Mouse (Mus musculus) urinary bladder, postnatal 10 days (tissue): ENCODE measurements at regions not wholly inside any gene's neighbourhood (a gene's known extent, or its start where the extent isn't known, plus 50 kb on each side); places are given as distances from the start of the nearest gene placed in this dataset.

Source experiments
- DNase-seq: peaks from one replicate; pipeline ENCODE4 v3.0.0; 2022; ENCODE audit warnings: low spot score

DNA sequence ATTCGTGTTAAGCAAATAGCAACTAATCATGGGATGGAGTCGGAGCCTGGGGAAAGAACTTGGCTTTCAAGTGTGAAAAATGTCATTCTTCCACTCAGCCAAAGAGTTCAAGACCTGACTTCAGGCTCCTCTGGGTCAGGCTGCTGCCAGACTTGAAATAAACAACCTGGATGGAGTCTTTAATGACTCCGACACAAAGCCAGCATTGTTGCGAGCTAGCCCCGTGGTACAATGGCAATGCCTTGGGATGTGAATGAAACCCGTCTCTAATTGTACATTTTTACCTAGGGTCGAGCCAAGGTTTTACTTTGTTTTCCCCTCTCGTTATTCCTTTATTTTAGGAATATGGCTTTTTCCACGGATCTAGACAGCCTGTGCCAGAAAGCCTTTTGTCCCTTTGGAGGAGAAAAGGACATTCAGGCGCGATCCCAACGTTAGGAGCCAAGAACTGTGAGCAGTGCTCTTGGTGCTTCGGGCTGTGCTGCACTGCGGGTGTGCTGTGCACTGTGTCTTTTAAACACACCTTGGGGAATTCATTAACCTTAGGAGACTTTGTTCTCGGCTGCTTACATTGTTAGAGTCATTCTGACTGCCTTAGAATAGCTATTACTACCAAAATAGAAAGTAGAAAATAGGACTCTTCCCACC lies 398.1 kb downstream of the Cd83 start:
- DNase-seq: no peak

DNA sequence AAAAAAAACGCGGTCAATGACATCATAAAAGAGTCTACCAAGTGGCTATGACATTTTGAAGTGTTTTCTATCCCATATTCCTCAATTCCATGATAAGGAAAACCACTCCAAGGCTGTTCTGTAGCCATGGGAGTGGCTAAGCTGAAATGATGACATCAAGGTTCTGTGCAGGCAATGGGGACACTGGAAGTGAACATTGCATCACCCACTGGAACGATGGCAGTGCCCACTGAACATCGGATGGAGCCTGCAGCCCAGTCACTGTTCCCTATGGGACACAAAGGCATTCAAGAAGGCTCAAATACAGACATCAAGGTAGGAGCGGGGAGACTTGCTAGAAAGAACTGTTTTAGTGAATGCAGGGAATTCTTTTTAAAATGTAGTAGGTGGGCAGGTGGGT lies 410.8 kb downstream of the Cd83 start:
- no peak for DNase-seq

DNA sequence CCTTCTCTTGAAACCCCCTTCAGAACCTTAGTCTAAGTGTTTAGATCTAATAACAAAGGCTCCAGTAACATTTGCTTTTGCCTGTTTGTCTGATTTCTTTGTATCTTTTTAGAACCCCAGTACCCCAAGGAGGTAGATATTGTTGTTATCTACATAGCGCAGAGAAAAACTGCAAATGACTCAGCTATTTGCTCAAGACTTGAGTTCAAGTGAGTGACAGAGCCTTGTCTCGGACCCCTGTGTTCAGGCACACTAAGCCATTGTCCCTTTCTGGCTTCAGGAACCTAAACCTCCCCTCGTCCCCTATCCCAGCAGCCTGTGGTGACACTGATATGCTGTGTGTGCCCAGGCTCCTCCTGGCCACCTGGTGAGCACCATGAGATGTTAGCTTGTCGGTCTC lies 421.5 kb downstream of the Cd83 start:
- DNase-seq: no peak

DNA sequence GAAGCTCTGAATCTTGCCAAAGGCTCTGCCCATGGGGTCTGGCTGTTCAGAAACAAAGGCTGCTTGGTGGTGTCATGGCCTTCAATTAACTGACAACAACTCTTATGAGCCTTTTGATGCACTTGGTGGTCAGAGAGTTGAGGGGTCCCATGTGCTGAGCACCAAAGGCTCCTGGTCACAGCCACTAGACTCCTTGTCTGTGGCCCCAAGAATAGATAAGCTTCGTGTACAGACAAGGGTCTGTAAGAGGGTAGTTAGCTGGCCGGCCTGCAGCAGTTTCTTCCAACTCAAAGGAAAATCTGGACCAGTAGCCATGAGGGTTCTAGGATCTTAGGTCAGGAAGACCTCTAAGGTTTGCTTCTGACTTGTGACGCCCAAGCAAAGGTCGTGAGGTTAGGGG lies 421.9 kb downstream of the Cd83 start:
- no peak for DNase-seq

DNA sequence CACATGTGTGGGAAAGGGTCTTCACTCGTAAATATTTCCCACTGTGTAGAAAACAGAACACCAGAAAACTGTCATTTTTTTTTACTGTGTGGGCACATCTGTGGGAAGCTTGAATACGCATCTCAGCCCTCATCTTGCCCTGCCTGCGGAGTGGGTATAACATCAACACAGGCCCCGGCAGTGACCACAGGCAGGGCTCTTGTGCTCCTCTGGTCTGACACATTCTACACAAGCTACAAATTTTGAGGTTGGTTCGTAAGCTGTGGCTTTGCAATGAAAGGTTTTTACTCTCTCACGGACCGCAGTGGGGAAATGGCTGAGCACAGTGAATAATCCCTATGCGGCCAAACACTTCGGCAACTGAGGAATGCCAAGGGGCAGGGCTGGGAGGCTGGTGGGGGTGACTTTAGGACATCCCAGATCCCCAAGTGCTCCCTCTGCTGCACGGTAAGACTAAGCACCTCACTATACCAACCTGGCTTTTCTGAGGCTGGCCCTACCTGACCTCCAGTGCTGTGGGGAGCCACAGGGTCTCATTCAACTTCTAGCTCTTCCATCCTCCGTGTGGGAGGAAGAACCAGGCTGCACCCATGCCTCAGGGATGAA lies 422.9 kb downstream of the Cd83 start:
- no peak for DNase-seq

DNA sequence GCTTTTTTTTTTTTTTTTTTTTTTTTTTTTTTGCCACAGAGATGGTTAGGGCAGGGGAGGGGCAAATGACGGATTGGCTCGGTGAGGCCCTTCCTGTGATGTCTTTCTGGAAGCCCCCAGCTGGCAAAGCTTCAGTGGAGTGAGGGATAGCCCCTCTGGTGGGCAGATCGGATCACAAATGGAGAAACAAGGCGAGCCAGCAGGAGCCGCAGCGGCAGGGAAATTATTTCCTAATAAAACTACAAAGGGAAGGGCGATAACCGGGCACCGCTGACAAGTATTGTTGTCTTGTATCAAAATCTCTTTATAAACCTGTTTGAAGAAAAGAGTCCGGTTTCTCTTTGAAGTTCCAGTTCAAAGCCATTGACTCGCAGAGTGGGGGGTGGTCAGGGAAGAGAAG lies 424.5 kb downstream of the Cd83 start:
- no peak for DNase-seq

DNA sequence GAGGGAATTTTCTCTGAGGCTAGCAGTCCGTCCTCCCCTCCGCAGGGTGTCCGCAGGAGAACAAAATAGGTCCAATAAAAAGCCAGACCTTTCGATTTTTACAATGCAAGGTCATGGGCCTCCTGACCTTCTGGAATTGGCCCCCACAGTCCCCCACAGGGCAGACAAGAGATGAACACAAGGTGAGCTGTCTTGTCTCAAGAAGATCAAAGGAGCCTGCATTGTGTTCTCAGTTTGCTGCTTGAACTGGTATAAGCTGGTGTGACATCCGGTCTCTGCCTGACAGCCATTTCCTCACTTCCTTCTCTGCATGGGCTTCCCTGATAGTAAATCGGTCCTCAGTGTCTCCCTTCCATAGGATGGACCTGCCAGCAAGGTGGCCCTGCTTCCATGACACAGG lies 425.5 kb downstream of the Cd83 start:
- no peak for DNase-seq

DNA sequence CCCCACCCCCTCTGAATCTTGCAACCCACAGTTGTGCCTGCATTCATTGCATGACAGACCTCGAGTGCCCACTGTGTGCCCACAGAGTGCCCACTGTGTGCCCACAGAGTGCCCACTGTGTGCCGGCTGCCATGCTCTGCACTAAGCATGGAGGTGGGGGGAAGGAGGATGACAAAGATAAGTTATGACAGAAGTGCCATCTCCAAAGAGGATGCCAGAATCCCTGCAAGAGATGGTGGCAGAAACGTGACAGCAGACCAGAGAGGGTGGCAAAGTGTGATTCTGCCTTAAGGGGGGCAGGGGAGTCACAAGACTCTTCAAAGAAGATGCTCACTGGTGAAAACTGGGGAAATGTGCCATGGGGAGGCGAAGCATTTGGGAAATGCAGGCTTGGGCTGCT lies 427.8 kb downstream of the Cd83 start:
- no peak for DNase-seq

DNA sequence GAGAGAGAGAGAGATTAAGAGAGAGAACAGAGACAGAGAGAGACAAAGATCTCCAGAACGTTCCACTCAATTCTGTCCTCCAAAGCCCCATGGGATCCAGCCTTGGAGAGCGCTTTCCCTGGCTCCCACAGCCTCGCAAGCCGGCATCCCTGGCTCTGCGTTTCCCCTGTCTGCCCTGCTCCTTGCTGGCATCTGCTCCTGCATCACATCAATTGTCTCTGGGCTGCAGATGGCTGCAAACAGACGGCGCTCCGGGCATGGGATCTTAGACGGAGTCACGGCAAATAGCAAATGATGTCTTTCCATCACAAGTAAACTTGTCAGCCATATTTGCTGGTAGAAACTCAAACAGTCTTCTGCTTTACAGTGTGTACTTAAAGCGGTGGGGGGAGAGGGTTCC lies 428.4 kb downstream of the Cd83 start:
- DNase-seq: no peak

DNA sequence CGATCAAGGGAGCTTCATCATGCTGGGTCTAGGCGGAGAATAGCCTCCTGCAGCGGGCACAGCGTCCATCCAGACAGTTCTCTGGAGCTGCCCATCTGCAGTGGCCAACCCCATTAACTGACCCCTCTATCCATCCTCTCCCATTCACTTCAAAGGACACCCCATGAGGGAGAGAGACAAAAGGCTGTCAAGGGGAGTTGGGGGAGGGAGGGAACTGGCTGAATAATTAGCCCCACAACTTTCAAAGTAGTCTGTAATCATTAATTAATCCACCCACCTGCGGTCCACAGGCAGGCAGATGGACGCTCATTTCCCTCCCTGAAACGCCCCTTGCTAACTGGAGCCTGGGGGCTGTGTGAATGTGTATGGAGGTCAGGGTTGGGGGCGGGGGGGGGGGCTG lies 433.7 kb downstream of the Cd83 start:
- DNase-seq: no peak

DNA sequence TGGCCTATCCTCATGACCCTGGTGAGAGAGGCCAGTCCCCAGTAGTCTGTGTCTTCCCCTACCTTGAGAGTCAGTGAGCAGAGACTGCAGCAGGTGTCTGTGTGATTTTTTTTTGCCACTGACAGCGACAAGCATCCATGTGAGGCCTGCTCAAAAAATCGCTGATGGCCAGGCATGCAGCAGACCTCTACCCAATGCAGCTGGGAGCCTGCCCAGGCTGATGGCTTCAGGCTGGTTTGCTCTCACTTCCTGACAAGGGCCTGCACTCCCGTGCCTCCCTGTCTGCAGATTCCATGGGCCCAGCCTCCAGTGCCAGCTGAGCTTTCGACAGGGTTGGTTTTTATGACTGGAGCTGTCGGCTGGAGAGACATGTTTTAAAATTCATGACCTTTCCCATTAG lies 437.1 kb downstream of the Cd83 start:
- no peak for DNase-seq

DNA sequence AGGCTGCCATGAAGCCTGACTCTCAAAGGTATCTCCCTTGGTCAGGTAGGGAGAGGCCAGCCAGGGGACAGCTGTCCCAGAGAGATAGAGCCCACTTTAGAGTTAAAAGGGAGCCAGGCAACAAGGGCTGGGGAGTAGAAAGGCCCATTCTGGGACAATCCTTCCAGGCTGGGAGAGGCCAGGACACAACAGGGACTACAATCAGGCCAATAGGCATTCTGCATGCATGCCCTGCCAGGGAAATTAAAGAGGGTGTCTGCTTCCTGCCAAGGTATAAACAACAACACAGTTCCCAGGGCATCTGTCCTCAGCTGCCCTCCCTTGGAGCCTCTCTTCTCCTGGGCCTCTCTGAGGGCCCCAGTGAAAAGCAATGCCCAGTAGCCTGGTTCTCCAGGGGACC lies 437.8 kb downstream of the Cd83 start:
- DNase-seq: no peak

DNA sequence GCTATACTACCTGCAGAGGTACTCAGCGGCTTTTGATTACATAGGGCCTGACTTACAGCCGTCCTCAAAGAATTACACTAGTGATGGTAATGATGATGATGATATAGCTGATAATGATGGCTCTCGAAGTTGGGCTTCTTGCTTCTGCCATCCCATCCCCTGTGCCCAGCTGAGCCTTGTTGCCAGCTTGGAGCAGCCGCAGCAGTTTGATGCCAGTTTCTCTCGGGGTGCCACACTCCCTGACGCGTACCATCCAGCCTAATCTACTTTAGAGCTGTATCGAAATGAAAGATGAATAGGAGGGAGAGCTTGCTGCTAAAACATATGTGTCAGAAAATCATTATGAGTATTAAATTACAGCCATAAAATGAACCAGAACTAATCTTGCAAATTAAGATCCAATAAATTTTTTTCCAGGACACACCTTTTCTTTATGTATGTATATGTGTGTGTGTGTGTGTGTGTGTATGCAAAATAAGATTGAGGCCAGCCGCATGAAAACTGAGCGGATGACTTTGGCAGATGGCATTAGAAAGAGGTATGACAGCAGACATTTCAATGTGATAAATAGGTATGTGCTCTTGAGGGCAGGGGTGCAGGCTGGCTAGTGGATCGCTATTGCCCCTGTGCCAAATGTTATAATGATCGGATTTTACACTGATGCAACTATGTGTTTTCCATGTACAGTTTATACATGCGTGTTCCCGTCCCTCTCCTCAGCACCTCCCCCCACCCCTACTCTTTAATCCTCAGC lies 443.3 kb downstream of the Cd83 start:
- DNase-seq: no peak

DNA sequence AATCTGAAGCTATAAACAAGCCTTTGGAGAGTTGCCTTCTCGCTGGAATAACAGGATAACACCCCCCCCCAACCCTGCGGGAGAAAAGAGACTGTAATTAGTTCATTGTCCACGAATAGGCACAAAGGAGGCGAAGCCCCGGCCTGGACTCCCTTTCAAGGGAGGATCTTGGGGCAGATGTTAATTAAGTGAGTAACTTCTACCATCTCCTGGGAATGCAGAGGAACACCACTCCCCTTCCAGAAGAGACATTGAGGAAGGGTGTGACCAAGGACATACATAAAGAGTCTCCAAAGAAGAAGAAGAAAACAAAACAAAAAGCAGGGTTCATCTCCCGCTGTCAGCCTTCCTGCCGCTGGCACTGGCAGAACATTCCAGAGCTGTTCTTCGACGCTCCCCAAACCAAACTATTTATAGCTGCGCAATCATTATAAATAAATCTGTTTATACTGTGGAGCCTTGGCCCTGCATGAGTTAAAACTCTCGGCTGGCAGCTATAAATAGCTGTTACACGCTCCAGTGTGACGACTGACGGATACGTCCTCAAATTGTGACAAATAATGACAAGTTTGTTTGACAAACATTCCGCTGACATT lies 444.1 kb downstream of the Cd83 start:
- no peak for DNase-seq

DNA sequence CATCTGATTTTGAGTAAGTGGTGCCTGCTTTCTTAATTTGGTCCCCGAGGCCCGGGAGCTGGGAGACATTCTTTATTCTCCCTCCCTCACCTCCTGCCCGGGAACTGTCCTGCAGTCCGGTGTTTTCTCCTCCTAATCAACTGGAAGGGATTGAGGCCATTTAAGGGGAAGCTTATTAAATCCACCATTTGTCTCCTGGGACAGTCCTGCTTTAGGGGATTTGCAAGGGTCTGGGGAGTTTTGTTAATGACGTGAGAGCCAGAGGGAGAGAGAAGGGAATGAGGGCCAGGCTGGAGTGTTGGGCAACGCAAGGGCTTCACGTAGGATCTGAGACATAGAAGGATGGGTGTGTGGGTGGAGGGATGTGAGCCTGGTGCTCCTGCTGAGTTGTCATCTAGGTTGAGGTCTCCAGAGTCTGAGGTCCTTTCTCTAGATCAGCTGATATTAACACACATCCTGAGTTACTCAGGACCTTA lies 444.6 kb downstream of the Cd83 start:
- DNase-seq: no peak

DNA sequence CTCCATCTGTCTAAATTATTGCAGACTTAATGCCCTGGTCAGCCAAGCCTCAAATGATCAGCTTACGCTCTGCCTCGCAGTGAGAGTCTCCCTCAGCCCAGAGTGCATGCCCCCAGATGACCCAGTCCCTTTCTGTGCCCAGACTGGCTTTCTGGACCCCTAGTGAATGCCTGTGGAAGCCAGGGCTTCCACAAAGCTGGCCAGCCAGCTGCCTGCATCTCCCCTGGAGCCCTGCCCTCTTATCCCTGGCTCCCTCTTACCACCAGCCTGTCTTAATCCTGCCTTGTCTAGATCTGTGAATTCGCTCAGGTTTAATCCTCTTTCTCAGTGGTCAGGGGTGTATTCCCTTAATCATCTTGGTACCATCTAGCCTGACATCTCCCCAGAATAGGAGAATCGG lies 446.8 kb downstream of the Cd83 start:
- no peak for DNase-seq

DNA sequence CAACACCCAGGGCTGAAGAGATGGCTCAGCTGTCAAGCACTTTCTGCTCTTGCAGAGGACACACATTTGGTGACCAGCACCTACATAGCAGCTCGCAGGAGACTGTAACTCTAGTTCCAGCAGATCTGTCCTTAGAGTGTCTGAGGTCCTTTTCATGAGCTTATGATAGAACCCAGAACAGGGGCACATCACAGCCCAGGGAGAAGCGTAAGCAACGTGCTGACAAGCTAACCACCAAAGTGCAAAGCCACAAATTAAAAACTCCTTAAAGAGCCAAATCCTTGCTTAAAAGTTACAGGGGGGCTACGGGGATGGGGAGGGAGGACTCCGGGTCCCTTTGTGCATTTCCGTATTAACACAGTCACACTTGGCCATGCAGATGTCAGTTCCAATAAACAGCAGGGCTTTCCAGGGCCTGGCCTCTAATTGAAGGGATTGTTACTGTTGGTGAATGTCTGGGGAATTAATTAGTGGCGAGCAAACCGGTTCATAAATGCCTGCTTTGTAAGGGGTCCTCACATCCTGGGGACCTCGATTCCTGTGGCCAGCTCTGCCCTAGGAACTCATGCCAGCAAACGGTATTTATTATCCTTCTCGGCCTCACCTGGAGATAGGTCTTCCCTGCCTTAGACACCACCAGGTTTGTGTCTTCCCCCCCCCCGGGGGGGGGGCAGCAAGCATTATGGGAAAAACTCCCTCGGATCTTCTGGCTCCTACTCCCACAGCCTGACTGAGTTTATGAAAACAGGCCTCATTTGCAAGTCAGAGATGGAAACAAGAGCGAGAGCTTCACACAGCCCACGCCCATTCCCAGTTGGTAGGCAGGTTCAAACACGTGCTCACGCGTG lies 447.5 kb downstream of the Cd83 start:
- no peak for DNase-seq

DNA sequence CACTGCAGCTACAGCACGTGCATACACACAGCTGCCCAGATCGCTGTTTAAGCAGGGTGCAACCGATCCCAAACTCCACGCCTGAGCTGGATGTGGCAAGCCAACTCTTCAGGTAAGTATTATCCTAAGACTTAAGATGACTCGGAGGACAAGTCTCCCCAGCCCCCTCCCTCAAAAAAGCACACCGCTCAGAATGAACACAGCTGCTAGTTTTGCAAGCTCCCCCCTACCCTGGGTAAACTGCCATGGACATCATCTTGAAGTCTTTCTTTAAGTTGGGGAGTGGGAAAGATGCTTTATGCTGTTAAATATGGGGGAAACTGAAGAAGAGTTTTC lies 448.1 kb downstream of the Cd83 start:
- DNase-seq: no peak

DNA sequence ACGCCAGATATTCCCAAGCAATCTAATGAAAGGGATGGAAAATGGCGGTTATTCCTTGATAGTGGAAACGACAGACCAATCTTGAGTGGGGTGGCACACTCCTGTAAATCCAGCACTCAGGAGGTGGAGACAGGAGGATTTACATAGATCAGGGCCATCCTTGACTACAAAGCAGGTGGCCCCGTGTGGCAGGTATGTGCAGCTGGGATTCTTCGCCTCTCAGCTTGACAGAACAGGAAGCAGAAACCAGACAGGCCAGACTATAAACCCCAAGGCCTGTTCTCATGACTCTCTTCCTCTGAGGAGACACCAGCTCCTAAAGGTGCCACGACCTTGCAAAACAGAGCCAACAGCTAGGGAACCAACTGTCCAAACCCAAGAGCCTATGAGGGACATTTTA lies 449.7 kb downstream of the Cd83 start:
- no peak for DNase-seq

DNA sequence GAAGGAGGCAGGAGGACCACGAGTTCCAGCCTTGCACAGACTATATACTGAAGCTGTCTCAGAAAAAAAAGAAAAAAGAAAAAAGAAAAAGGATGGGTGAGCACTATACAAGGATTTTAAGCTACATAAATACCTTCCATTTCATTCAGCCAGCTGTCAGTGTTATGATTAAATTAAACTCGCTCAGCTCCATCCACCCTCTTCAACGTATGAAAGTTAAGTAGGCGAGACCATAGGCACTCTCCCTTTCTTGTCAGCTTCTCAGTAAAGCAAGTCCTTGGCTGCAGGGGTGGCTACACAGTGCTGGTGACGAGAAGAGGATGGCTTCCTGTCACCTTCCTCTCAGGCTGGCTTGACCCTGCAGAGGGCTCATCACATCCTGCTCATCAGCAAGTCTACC lies 450.7 kb downstream of the Cd83 start:
- no peak for DNase-seq

DNA sequence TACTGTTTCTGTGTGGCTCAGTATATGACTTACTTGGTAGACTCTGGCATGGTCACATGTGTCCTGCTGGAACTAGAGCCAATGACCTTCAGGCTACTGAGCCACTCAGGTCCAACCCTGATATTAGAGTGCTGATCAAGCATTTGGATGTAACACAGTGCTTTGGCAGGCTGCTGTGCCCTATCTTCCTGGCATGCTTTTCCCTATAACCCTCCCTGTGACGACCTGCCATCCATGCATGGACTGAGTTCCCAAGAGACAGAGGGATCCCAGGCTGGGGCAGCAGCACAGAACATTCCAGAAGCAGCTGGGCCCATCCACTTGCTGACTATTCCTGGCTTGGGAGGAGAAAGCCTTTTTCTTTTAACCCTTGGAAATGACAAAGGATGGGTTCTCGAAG lies 451.4 kb downstream of the Cd83 start:
- no peak for DNase-seq

DNA sequence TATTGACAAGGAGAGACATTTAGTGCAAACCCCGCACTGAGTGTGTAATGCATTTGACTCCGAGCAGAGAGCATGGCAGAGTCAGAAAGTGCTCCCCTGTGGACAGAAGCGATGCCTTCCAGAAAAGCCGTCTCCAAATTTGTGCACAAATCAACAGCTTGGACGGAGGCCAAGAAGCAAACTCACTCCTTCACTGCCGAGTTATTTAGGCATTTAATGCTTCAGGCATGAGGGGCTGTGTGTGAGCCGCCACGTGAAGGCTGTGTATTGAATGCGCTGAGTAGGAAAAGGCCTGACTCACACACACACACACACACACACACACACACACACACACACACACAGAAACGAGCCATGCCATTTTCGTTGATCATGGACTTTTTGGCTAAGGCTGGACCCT lies 453.7 kb downstream of the Cd83 start:
- no peak for DNase-seq
